23 mouse cellular contexts compared by ENCODE assay signal in genomic region chr2:170110306-170110705, GRCm38 (mm10). TPM values are rescaled to one million over a fixed set of nuclear protein-coding genes. Genes with fewer than 3 reads are reported as not detected.
DNase-seq lines count a peak whose midpoint lies in the region; ATAC-seq and TF ChIP-seq lines count a peak whose summit lies in the region.
"Had no signal": no experiment of that assay in that cellular context is flagged by ENCODE, and none has a peak within 500 bp of the region (broad histone marks: within the 10 kb centered on the region; RNA-seq: fewer than 3 reads in every experiment).

No protein-coding gene starts in this region.

- TF ChIP-seq POLR2A in kidney, adult 2 months (IDR thresholded peaks at IDR 0.05; ENCODE audit: low read depth, low read length) = no peak
- TF ChIP-seq POLR2A in small intestine, adult 2 months (IDR thresholded peaks at IDR 0.05; ENCODE audit: low read depth, low read length) = no peak

- ATAC-seq in intestine, embryonic 15.5 days = peak; percentile 52; the same call in 1 of the 2 replicates
- ATAC-seq: activated CD4-positive, CD25-positive, alpha-beta regulatory T cell, adult 4 months; forebrain, embryonic 13.5 days; forebrain, embryonic 16.5 days had no signal

- no peak overlapping the region for H3K4me3 ChIP-seq in kidney, adult 2 months (ENCODE audit: insufficient read depth, low read depth, low read length)
- H3K4me3 ChIP-seq in intestine, embryonic 15.5 days (replicated peaks) = no peak overlapping the region
- H3K4me3 ChIP-seq in small intestine, adult 2 months (ENCODE audit: low read depth, low read length) = no peak overlapping the region
- H3K4me3 ChIP-seq: forebrain, embryonic 10.5 days; forebrain, embryonic 13.5 days; heart, adult 2 months; heart, embryonic 10.5 days; heart, embryonic 13.5 days had no signal

- 51% methylated on average over 8 of the region's 8 CpGs for WGBS in kidney, adult 2 months
- WGBS in intestine, embryonic 15.5 days = 63% methylated on average over 8 of the region's 8 CpGs
- WGBS in small intestine, adult 2 months = 30% methylated on average over 8 of the region's 8 CpGs

- no peak overlapping the region for H3K4me2 ChIP-seq in intestine, embryonic 15.5 days (replicated peaks)
- H3K4me2 ChIP-seq: forebrain, embryonic 13.5 days; heart, embryonic 13.5 days had no signal

- H3K27me3 ChIP-seq in kidney, adult 2 months (replicated peaks; ENCODE audit: control insufficient read depth, insufficient read depth, low read length) = no peaks in the 10 kb centered on the region
- H3K27me3 ChIP-seq in intestine, embryonic 15.5 days (replicated peaks) = no peaks in the 10 kb centered on the region
- H3K27me3 ChIP-seq in small intestine, adult 2 months (ENCODE audit: control insufficient read depth, insufficient read depth, low read length) = no peaks in the 10 kb centered on the region
- H3K27me3 ChIP-seq: forebrain, embryonic 13.5 days; heart, embryonic 13.5 days had no signal

- DNase-seq in kidney, adult 2 months = peak; percentile 58
- no peak for DNase-seq in kidney, adult 18-20 months
- DNase-seq in kidney, postnatal 4 days = peak; percentile 29 to 37
- DNase-seq in kidney, postnatal 10 days = no peak
- DNase-seq in adrenal gland, adult 18-20 months (ENCODE audit: low spot score in 2 of 2) = no peak
- DNase-seq: adrenal gland, postnatal 10 days; adrenal gland, postnatal 36 days; cerebellum, adult 18-20 months; cerebellum, adult 9-10 months; cerebellum, postnatal 14 days; gastrocnemius, postnatal 10 days; gastrocnemius, postnatal 36 days; heart, adult 2 months; heart, postnatal 14 days; heart, postnatal 4 days had no signal

- H3K9ac ChIP-seq in intestine, embryonic 15.5 days = no peak overlapping the region
- H3K9ac ChIP-seq: forebrain, embryonic 13.5 days; heart, embryonic 13.5 days had no signal

- no peaks in the 10 kb centered on the region; the same call in 1 of the 2 replicates for H3K4me1 ChIP-seq in kidney, adult 2 months (ENCODE audit: control insufficient read depth, insufficient read depth, low read length)
- peaks cover 8% of the 10 kb centered on the region for H3K4me1 ChIP-seq in intestine, embryonic 15.5 days (replicated peaks)
- H3K4me1 ChIP-seq in small intestine, adult 2 months (ENCODE audit: control insufficient read depth, insufficient read depth, insufficient read length, low read length) = peaks cover 9% of the 10 kb centered on the region; the same call in 1 of the 2 replicates

- no peaks in the 10 kb centered on the region for H3K9me3 ChIP-seq in intestine, embryonic 15.5 days
- H3K9me3 ChIP-seq: forebrain, embryonic 10.5 days; forebrain, embryonic 13.5 days; heart, embryonic 10.5 days; heart, embryonic 13.5 days had no signal

- no peak for TF ChIP-seq CTCF in kidney, adult 2 months (conservative IDR thresholded peaks at IDR 0.05; ENCODE audit: insufficient read depth, insufficient read length, low read depth, low read length)
- TF ChIP-seq CTCF in small intestine, adult 2 months (IDR thresholded peaks at IDR 0.05; ENCODE audit: extremely low read depth, insufficient read length, insufficient replicate concordance, low read depth, low read length) = no peak

- H3K27ac ChIP-seq in kidney, adult 2 months (ENCODE audit: insufficient read depth, low read depth, low read length) = no peak overlapping the region
- H3K27ac ChIP-seq in intestine, embryonic 15.5 days = no peak overlapping the region
- H3K27ac ChIP-seq in small intestine, adult 2 months (ENCODE audit: insufficient read depth, low read depth, low read length) = peak overlapping the region; percentile 7; the same call in 1 of the 2 replicates
- H3K27ac ChIP-seq: forebrain, embryonic 10.5 days; forebrain, embryonic 13.5 days; heart, adult 2 months; heart, embryonic 13.5 days had no signal

- no peaks in the 10 kb centered on the region; the same call in 1 of the 2 replicates for H3K36me3 ChIP-seq in kidney, adult 2 months (ENCODE audit: control insufficient read depth, insufficient read depth, low read length)
- peaks cover 19% of the 10 kb centered on the region for H3K36me3 ChIP-seq in intestine, embryonic 15.5 days
- peaks cover 71% of the 10 kb centered on the region for H3K36me3 ChIP-seq in small intestine, adult 2 months (ENCODE audit: control insufficient read depth, insufficient read depth, low read length)

RNA-seq across cellular contexts. Expression of gene Zfp217, which starts 37.6 kb away (rescaled TPM):
- 7.0 and 8.2 TPM in 2 replicates for polyA plus RNA-seq in kidney, adult 2 months (2012; rRNA removed)
- polyA plus RNA-seq in intestine, embryonic 15.5 days (2015; fragmentation: Nextera tagmentation; extraction: Ambion mirVana) = 3.3 and 3.7 TPM in 2 replicates
- 5.2 and 10.4 TPM in 2 replicates for polyA plus RNA-seq in small intestine, adult 2 months (2012; rRNA removed)
- 10 to 100 TPM; 20.0 to 21.7 TPM for total RNA-seq in adrenal gland, adult 18-20 months (2021)

Comparison
In these comparisons a context has a peak if more than half of its experiments do, and no peak if none do; other contexts are left out.
1. DNase-seq: peak in kidney, adult 2 months (single experiment) and kidney, postnatal 4 days (2 of 2); none in kidney, adult 18-20 months (single experiment), kidney, postnatal 10 days (single experiment) and adrenal gland, adult 18-20 months (0 of 2).